Mouse (Mus musculus) v-Abl transformed pro-B cells (cell line): ENCODE results near the gene Reg1.
"Not testable (repeated sequence)": the region's sequence is repeated elsewhere in the genome, so short reads cannot be mapped to it uniquely, and the experiment has no call there.

Experiments
- in situ Hi-C, 2 experiments: fragments of 400-800 bp; cut with MboI; formaldehyde crosslinking; loops; one replicate each; pipeline ENCODE4 v1.15.1; 2025; ENCODE audit not compliant: unreplicated experiment in 2 of 2

Gene Reg1

DNA sequence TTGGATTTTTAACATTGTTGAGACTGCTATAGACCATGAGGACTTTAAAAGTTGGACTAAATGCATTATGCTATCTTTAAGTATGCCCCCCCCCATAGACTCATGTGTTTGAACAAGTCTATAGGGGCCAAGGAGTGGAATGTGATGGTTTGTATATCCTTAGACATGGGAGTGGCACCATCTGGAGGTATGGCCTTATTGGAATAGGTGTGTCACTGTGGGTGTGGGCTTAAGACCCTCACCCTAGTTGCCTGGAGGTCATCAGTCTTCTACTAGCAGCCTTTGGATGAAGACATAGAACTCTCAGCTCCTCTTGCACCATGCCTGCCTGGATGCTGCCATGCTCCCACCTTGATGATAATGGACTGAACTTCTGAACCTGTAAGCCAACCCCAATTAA lies at the start of gene Reg1:
Gene Reg1 (plus strand): TSS at position 301 of the 400 bp plus-strand sequence.
- in situ Hi-C loops: not testable (repeated sequence)

DNA sequence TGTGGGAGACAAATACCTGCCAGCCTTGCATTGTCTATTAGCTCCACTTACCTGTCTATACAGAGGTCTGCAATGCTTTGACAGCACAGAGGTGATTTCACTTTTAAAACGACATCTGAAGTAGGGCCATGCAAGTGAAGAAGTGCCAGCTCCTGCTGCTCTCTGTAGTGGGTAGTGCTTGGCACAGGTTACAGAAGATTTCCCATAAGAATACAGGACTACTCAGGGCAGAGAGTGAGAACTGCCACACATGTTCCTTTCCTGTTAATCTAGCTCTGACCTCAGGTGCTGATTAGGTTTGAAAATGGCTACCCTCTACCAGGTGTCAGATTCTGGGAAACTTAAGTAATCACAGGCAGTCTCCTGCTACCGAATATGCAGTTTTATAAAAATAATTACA lies 43.7 kb upstream of the Reg1 start, which contains the start of gene Reg3d:
Gene Reg3d (minus strand): TSS at position 101 of the 400 bp plus-strand sequence.
- in situ Hi-C loops: no loop called here

DNA sequence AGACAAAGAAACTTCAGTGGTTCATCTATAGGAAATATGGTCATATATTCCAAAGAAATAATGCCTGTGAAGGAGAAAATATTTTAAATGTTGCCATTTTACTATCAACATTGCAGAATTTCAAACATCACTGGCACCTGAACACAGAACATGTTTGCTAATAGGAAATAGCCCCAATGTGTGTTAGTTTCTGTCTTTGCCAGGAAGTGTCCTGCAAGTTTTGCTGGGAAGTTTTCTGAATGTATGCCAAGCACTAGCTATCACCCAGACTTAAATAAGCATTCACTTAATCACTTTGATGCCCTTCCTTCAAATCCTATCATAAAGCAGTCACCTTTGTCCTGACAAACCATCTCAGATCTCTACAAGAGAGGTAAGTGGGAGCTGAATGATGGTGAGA lies 42.1 kb upstream of the Reg1 start, which contains the start of gene Reg3a:
Gene Reg3a (plus strand): TSS at position 301 of the 400 bp plus-strand sequence.
- in situ Hi-C loops: no loop called here

DNA sequence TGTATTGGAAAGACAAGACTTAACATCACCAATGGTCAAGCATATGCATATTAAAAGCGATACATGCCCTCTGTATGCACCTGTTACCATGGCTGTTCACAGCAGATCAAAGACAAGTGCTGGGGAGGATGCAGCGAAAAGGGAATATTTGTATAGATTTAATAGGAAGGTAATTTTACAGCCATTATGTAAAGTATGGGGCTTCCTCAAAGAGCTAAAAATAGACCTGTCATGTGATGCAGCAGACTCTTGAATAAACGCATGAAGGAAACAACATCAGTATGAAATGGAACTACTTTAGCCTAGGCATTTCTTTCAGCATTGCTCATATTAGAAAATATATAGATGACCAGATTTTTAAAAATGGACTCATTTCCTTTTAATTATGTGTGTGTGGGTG lies 36.9 kb upstream of the Reg1 start:
- in situ Hi-C loops: no loop called here

DNA sequence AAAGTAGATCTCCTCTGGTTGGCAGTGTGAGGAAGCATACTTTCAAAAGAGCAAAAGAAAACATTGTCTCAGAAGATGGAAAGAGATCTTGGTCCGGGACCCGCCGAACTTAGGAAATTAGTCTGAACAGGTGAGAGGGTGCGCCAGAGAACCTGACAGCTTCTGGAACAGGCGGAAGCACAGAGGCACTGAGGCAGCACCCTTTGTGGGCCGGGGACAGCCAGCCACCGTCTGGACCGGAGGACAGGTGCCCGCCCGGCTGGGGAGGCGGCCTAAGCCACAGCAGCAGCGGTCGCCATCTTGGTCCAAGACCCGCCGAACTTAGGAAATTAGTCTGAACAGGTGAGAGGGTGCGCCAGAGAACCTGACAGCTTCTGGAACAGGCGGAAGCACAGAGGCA lies 27.2 kb upstream of the Reg1 start, which contains the start of gene Reg2:
Gene Reg2 (plus strand): TSS at position 301 of the 400 bp plus-strand sequence.
- in situ Hi-C loops: not testable (repeated sequence)

DNA sequence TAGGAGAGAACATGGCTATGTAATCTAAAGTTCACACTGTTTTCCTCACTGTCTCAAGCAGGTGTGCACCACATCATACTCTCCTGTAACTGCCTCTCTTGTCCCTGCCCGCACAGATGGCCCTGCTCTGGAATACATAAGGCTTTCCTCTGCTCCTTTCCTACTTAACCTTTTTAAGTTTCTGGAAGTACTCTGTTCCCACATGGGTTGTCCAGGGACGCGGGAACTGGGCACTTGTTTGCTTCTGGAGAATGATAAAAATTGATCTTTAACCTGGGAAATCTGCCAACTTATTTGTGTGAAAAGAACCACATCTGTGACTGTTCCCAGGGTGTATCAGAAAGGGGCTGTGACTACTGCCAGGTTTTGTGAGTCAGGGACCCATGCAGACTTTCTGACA lies 3.0 kb downstream of the Reg1 start:
- in situ Hi-C loops: no loop called here

DNA sequence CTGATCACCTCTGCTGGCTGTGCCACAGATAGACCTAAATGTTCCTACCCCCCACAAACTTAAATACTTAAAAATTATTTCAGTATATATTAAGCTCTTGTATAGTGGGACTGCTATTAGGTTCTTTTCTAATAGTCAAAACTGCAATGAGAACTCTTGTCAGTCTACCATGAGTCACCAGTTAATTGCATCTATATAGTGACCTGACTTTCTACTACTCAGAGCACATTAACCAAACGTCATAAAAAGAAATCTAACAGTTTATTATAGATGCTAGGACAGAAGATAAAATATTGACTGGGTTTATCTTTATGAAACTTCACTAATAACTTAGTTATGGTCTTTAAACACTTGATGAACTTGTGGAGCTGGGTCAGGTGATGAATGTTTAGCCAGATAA lies 24.7 kb downstream of the Reg1 start:
- in situ Hi-C loops: no loop called here

DNA sequence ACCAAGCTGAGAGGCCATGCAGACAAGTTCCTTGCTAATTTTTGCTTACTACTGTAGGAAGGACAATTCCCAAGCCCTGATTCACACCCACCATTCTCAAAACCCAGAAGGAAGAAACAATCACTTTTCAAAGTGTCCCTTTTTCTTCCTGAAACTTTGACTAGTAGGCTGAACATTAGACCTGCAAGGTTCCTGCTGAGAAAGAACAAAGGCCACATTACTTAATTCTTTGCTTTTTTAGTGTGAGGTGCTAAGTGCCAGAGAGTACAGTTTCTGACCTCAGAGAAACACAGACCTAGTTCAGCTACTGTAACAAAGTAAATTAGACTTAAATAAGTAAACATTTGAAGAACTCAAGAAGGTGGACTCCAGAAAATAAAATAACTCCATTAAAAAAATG lies 25.9 kb downstream of the Reg1 start:
- in situ Hi-C loops: no loop called here

DNA sequence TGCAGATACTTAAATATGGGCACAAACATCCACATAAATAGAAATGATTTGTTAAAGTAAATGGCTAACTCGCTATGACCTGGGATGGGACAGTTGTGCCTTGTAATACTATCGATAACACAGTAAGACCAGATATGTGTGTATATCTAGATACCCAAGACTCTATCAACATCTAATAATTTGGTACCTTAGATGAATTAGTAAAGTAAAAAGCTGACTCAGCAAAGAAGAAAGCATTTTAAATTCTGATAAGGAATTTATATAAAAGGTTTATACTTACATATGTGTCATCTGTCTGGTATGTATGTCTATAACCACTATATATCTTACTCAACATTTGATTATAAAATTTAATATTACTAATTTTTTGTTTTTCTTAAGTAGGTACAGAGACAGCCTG lies 30.3 kb downstream of the Reg1 start:
- in situ Hi-C loops: no loop called here

DNA sequence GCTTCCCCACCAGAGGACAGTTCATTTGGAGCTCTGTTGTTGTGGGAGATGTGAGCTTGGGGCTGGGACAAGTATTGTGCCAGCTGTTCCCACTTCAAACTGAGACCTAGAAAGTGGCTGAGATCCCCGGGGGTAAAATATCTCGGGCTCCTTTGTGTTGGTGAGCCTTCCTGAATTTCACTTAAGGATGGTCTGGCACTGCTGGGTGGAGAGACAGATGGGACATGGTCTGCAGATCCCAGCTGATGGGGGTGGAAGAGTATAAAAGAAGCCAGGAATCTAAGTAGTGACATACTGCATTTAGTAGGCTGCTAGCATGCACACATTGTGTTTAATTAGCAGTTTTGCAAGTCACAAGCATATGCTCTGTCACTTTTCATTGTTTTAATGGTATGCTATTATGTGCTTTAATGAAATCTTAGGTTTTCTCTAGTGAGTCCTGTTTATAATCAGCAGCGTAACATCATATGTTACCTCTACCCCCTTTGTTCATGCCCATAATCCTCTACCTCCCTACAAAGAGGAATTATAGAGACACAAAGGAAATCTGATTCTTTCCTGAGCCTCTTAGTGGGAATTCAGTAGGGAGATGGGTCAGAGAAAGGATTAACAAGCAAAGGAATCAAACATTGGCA lies 37.8 kb downstream of the Reg1 start:
- in situ Hi-C loops: no loop called here

DNA sequence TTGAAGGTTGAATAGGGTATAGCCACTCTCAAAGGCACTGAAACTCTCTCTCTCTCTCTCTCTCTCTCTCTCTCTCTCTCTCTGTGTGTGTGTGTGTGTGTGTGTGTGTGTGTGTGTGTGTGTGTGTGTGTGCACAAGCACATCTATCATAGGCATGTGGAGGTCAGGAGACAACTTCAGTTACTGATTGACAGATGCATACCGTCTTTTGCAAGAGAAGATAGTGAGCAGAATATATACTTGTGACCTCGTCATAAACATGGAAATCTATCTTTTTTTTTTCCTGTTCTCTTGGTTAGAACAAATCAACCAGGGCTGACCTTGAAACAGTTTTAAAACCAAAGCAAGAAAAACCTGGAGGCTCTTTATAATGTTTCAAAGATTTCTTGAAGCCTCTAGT lies 39.8 kb downstream of the Reg1 start:
- in situ Hi-C loops: no loop called here

DNA sequence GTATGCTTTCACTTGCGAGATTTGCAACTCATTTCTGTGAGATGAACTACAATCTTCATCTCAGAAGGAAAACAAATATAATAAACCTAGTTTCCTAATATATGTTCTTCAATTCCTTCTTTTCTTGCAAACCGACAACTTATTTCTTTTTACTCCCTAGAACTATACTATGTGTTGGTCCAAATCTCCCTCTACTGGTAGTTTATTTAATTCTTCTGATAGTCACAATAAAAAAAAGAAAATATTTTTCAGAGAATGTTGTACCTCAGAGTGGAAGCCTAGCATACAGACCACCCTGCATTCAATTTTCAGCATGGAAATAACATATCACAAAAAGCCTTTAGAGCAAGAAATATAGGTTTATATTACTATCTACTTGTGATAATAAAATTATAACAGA lies 40.8 kb downstream of the Reg1 start:
- in situ Hi-C loops: no loop called here

DNA sequence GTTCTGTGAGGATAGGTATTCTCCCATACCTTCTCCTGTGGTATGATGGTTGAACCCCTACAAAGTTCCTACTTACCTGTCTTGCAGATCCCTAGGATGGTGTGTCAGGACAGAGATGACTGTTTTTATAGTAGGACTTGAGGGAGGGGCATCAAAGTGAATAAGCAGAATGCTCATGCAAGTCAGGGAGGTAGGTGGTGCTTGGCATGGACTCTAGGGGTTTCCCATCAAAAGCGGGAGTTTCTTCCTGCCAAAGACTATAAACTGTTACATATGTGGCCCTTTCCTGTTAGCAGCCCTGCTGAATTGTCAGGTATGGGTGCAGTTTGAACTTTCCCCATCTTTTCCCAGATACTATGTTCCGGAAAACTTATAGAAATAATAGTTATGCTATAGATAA lies 46.3 kb downstream of the Reg1 start, which contains the start of gene Reg3g:
Gene Reg3g (minus strand): TSS at position 101 of the 400 bp plus-strand sequence.
- in situ Hi-C loops: no loop called here

DNA sequence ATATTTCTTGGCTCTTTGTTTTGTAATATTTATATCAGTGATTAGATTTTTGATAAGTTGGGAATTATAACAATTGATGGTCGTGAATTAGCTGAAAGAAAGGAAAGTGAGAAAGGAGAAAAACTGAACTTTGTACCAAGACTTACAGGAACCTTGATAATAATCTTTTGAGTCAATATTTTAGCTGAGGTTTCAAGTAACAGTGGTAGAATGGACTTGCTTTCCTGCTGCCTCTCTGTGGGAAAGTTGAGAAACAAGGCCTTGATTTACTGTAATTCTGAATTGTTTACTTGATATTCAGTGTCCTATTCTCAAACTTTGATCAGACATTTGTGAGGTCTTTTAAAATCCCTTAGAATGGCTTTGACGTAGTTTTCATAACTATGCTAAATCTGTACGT lies 46.8 kb downstream of the Reg1 start:
- in situ Hi-C loops: no loop called here
